Mouse (Mus musculus): ENCODE data around the gene Sh3bp1. TPM values are rescaled to one million over a fixed set of nuclear protein-coding genes. Genes with fewer than 3 reads are reported as not detected.
A peak's percentile ranks its signal among the peaks of the same experiment; 100 is the strongest.

Gene Sh3bp1
- total RNA-seq, 2 experiments from 2014 or later = 4.1 to 4.8 TPM

GRCm38 (mm10) chr15:78934784-78935320, 35.3 kb downstream of the Sh3bp1 start, which contains the start of gene Nol12:
Gene Nol12, plus strand, starts transcription at chr15:78934933.
- intact Hi-C loops (cut with DNase I) = no loop called here
- peak; percentile 70 for DNase-seq (ENCODE audit: low spot score)

- intact Hi-C loops (cut with DNase I) = no loop called here
Measured at GRCm38 (mm10) chr15:78936403-78936802, 36.8 kb downstream of the Sh3bp1 start.

DNA sequence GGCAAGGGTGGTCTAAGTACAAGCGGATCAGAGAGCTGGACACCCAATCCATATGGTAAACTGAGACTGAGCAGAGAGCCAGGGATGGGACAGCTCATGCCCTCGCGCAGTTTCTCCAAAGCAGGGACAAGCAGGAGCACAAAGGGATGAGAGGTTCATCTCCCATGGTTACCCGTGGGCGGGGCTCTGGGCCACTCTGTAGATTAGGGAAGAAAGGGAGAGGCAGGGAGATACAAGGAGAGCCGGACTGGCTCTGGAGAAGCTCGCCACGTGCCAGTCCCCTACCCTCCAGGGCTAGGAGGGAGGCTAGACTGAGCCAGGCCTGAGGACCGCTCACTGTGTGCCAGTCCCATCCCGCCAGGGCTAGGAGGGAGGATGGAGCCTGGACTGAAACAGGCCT, 37.7 kb downstream of the Sh3bp1 start:
- intact Hi-C loops (cut with DNase I) = no loop called here

More at GRCm38 (mm10) chr15:78936403-78936802, 36.8 kb downstream of the Sh3bp1 start:
- no peak for DNase-seq (ENCODE audit: low spot score)

GRCm38 (mm10) chr15:78937963-78938362, 38.4 kb downstream of the Sh3bp1 start:
- intact Hi-C loops (cut with DNase I) = no loop called here
- DNase-seq (ENCODE audit: low spot score) = no peak

More for the DNA sequence above, 37.7 kb downstream of the Sh3bp1 start:
- no peak for DNase-seq (ENCODE audit: low spot score)

GRCm38 (mm10) chr15:78940325-78940724, 40.8 kb downstream of the Sh3bp1 start:
- DNase-seq (ENCODE audit: low spot score) = no peak
- intact Hi-C loops (cut with DNase I) = no loop called here

GRCm38 (mm10) chr15:78942663-78943062, 43.1 kb downstream of the Sh3bp1 start:
- peak; percentile 65 for DNase-seq (ENCODE audit: low spot score)
- intact Hi-C loops (cut with DNase I) = loop anchor here (1.0 kb wide), 1 partner anchor 27 kb away; no protein-coding TSS in a partner anchor

DNA sequence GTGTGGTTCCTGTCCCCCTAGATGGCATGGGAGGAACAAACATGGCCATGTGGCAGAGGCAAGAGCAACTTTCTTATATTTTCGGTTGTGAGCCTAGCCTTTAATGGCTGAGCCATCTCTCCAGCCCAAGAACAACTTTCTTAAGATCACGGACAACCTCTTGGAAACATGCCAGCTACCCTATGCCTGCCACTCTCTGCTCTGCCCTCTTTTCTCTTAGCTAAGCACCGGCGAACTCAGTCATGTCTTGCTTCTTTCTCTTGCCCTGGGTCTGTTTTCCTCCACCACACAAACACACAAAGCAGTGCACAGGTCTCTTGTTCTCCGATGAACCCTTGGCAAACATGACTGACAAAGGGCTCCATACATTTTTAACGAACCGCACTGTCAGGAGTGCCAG, 46.7 kb downstream of the Sh3bp1 start:
- DNase-seq (ENCODE audit: low spot score) = no peak
- intact Hi-C loops (cut with DNase I) = no loop called here

DNA sequence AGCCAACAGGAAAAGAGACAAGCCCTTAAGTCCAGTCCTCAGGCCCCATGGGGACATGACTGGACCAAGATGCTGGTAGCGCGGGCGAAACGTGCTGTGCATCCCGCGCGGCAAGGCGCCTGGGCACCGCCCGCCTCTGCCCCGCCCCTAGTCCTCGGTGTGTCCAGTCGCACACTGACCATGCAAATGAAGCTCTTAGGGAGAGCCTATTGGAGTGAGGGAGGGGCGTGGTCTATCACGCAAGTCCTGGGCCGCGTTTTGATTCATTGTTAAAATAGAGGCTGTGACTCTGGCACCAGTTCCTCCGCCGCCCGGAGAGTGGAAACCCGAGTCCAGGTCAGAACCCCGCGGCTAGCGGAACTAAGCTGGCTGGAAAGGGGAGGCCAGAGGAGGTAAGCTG, 48.1 kb downstream of the Sh3bp1 start, which contains the start of gene Triobp:
Triobp (plus strand) TSS at position 68 of the 400 bp plus-strand sequence.
- DNase-seq (ENCODE audit: low spot score) = peak; percentile 83
- intact Hi-C loops (cut with DNase I) = no loop called here

- no peak for DNase-seq (ENCODE audit: low spot score)
- intact Hi-C loops (cut with DNase I) = no loop called here
Measured at GRCm38 (mm10) chr15:78948152-78948725, 48.7 kb downstream of the Sh3bp1 start.

DNA sequence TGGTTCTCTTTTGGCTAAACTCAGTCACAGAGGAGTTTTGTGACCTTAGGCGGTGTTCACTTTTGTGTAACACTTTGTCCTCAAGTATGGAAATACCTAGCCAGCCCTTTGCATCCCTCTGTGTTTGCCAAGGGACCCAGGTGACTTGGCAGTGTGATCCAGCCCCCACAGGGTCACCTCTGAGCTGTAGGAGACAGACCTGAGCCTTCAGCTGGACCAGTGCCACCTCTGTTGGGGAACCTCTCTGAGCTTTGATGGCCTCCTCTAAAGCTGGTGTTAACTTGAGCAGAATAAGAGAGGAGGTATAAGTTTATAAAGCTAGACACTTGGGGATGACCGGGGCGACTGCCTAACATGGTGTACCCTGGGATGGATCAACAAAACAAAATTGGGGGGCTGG, 49.3 kb downstream of the Sh3bp1 start:
- DNase-seq (ENCODE audit: low spot score) = no peak
- intact Hi-C loops (cut with DNase I) = no loop called here

GRCm38 (mm10) chr15:78955663-78956062, 56.1 kb downstream of the Sh3bp1 start:
- intact Hi-C loops (cut with DNase I) = no loop called here
- DNase-seq (ENCODE audit: low spot score) = no peak

DNA sequence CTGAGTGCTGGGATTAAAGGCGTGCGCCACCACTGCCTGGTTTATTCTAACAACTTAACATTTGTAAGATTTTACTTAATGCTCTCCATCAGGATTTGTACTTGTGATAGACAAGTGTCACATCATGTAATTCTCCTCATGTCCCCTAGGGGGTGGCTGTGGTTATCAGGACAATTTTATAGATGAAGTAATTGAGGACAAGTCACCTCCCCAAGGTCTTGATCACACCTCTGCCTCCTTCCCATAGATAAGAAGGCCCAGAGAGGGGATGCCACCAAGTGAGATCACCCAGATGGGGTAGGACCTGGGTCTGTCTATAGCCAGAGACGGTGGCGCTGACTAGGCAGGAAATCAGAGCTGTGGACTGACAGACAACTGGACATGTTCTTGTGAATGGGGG, 56.8 kb downstream of the Sh3bp1 start:
- intact Hi-C loops (cut with DNase I) = no loop called here
- no peak for DNase-seq (ENCODE audit: low spot score)

- DNase-seq (ENCODE audit: low spot score) = no peak
- intact Hi-C loops (cut with DNase I) = no loop called here
Measured at GRCm38 (mm10) chr15:78957021-78957420, 57.5 kb downstream of the Sh3bp1 start.

GRCm38 (mm10) chr15:78959537-78959936, 60.0 kb downstream of the Sh3bp1 start:
- DNase-seq (ENCODE audit: low spot score) = no peak
- intact Hi-C loops (cut with DNase I) = no loop called here

- DNase-seq (ENCODE audit: low spot score) = peak; percentile 61
- intact Hi-C loops (cut with DNase I) = no loop called here
Measured at GRCm38 (mm10) chr15:78960088-78960487, 60.5 kb downstream of the Sh3bp1 start.

Small RNAs within 50 kb of the gene (microRNA-seq; reads per million reads assigned to microRNA genes)
- gene Mir6955 = not detected

Other genes with a start within 250 kb of the Sh3bp1 start
- gene Elfn2, start 181.0 kb upstream of the Sh3bp1 start, total RNA-seq (2021) = 1 to 10 TPM; 1.4 to 2.5 TPM
- gene Mfng, start 126.3 kb upstream of the Sh3bp1 start, total RNA-seq (2021) = 10 to 100 TPM; 11.6 to 13.2 TPM
- 10 to 100 TPM; 14.8 to 18.3 TPM for gene Card10, start 96.7 kb upstream of the Sh3bp1 start, total RNA-seq (2021)
- gene Cdc42ep1, start 57.1 kb upstream of the Sh3bp1 start, total RNA-seq (2021) = 10 to 100 TPM; 34.1 to 41.0 TPM
- under 1 TPM; 0.62 to 0.64 TPM for gene Lgals2, start 44.2 kb upstream of the Sh3bp1 start, total RNA-seq (2021)
- 10 to 100 TPM; 41.6 to 43.8 TPM for gene Gga1, start 22.6 kb upstream of the Sh3bp1 start, total RNA-seq (2021)
- under 1 TPM in 1 of 2 experiments, not detected in 1; 0.18 TPM for gene Gm49510, start 101 bp upstream of the Sh3bp1 start, total RNA-seq (2021)
- 1 to 10 TPM in 1 of 2 experiments, under 1 TPM in 1; 0.75 to 1.4 TPM for gene Pdxp, start 14.2 kb downstream of the Sh3bp1 start, total RNA-seq (2021)
- 100 to 1,000 TPM; 188 to 192 TPM for gene Lgals1, start 27.0 kb downstream of the Sh3bp1 start, total RNA-seq (2021)
- gene Nol12, start 35.2 kb downstream of the Sh3bp1 start, total RNA-seq (2021) = 10 to 100 TPM; 15.6 to 16.9 TPM
- 10 to 100 TPM; 36.0 to 39.8 TPM for gene Triobp, start 48.0 kb downstream of the Sh3bp1 start, total RNA-seq (2021)
- 10 to 100 TPM; 95.9 to 98.4 TPM for gene H1f0, start 128.7 kb downstream of the Sh3bp1 start, total RNA-seq (2021)
- not detected for gene Galr3, start 142.1 kb downstream of the Sh3bp1 start, total RNA-seq (2021)
- gene Ankrd54, start 163.1 kb downstream of the Sh3bp1 start, total RNA-seq (2021) = 1 to 10 TPM; 7.4 to 7.5 TPM
- 10 to 100 TPM; 68.9 to 71.5 TPM for gene Eif3l, start 175.4 kb downstream of the Sh3bp1 start, total RNA-seq (2021)
- gene Micall1, start 209.1 kb downstream of the Sh3bp1 start, total RNA-seq (2021) = 10 to 100 TPM; 51.9 to 57.7 TPM
- 100 to 1,000 TPM; 132 TPM for gene Polr2f, start 241.2 kb downstream of the Sh3bp1 start, total RNA-seq (2021)
- 1 to 10 TPM; 1.6 to 1.7 TPM for gene 1700088E04Rik, start 241.5 kb downstream of the Sh3bp1 start, total RNA-seq (2021)